Mouse (Mus musculus): ENCODE data around the gene Gm9887.

GRCm38 (mm10) chr12:69360655-69360996 lies 11.6 kb downstream of the Gm9887 start:
- TF ChIP-seq CTCF (IDR thresholded peaks at IDR 0.05; ENCODE audit: borderline replicate concordance, control insufficient read depth, extremely low read depth, insufficient read depth, low read length, poor library complexity) (no peak), POLR2A (IDR thresholded peaks at IDR 0.05; ENCODE audit: control insufficient read depth, extremely low read depth, insufficient read depth, low read length, poor library complexity) (no peak)

Measured in thymus, adult 2 months (tissue).